Mouse (Mus musculus) embryonic facial prominence, embryonic 12.5 days (tissue): Measurements from ENCODE around the gene Cldn5. TPM values are rescaled to one million over a fixed set of nuclear protein-coding genes. Genes with fewer than 3 reads are reported as not detected.

Experiments used
- ATAC-seq: fragments of 200-750 bp; cut with Nextera tagmentation; 2 replicates; pipeline ENCODE4 v1.8.0; 2017; ENCODE audit not compliant: insufficient number of reproducible peaks, insufficient read depth, low FRiP score, low TSS enrichment
- H3K27ac ChIP-seq: fragments of 300-500 bp; sonication (generic); 2 replicates; pipeline ENCODE4 v1.5.1; 2016; ENCODE audit warnings: mild to moderate bottlenecking
- H3K27me3 ChIP-seq: fragments of 300-500 bp; sonication (generic); 2 replicates; pipeline ENCODE4 v1.6.1; 2016; ENCODE audit warnings: mild to moderate bottlenecking, moderate library complexity
- H3K36me3 ChIP-seq: fragments of 300-500 bp; sonication (generic); 2 replicates; pipeline ENCODE4 v1.6.1; 2016; ENCODE audit warnings: mild to moderate bottlenecking
- H3K4me1 ChIP-seq: fragments of 300-500 bp; sonication (generic); 2 replicates; pipeline ENCODE4 v1.6.1; 2016
- H3K4me2 ChIP-seq: fragments of 300-500 bp; sonication (generic); replicated peaks from 2 replicates; pipeline ENCODE4 v1.6.1; 2016; ENCODE audit warnings: mild to moderate bottlenecking, moderate library complexity
- H3K4me3 ChIP-seq: fragments of 300-500 bp; sonication (generic); 2 replicates; pipeline ENCODE4 v1.5.1; 2016; ENCODE audit warnings: mild to moderate bottlenecking
- H3K9ac ChIP-seq: fragments of 300-500 bp; sonication (generic); 2 replicates; pipeline ENCODE4 v1.6.1; 2016; ENCODE audit warnings: mild to moderate bottlenecking, moderate library complexity
- H3K9me3 ChIP-seq: fragments of 300-500 bp; sonication (generic); 2 replicates; pipeline ENCODE4 v1.6.1; 2016; ENCODE audit warnings: mild to moderate bottlenecking, moderate library complexity
- WGBS: fragments of 180-500 bp; shearing (Covaris S2); methylation state at CpG from one replicate; pipeline ENCODE4 v1.1.7; 2016; 5-methylcytosine and 5-hydroxymethylcytosine counted together
- polyA plus RNA-seq: library from polyadenylated mRNA; unstranded; fragments of >200 nt; fragmentation: Nextera tagmentation; extraction: Ambion mirVana; gene quantifications from 2 replicates; pipeline ENCODE4 v1.2.1, GENCODE M21; 2016

Cldn5 gene
- polyA plus RNA-seq, 1 experiment from 2014 or later: 32.0 TPM

GRCm38 (mm10) chr16:18788627-18789406, 12.2 kb downstream of the Cldn5 start:
- Histone ChIP-seq H3K27ac (no peak overlapping the region), H3K9ac (no peak overlapping the region), H3K9me3 (no peaks in the 10 kb centered on the region), H3K4me3 (no peak overlapping the region), H3K36me3 (peaks cover 77% of the 10 kb centered on the region), H3K27me3 (no peaks in the 10 kb centered on the region), H3K4me1 (no peaks in the 10 kb centered on the region), H3K4me2 (no peak overlapping the region)
- WGBS: 90% methylated on average over 10 of the region's 10 CpGs
- no peak for ATAC-seq

- Histone ChIP-seq H3K36me3 (peaks cover 82% of the 10 kb centered on the region), H3K9me3 (no peaks in the 10 kb centered on the region), H3K4me3 (no peak overlapping the region), H3K9ac (no peak overlapping the region), H3K27me3 (no peaks in the 10 kb centered on the region), H3K4me2 (no peak overlapping the region), H3K4me1 (no peaks in the 10 kb centered on the region), H3K27ac (no peak overlapping the region)
- no peak for ATAC-seq
- 93% methylated on average over 11 of the region's 11 CpGs for WGBS
These were observed 18.7 kb downstream of the Cldn5 start for GRCm38 (mm10) chr16:18795223-18795899.

GRCm38 (mm10) chr16:18796645-18797044, 20.0 kb downstream of the Cldn5 start:
- no peaks in the 10 kb centered on the region for H3K9me3 ChIP-seq
- 81% methylated on average over 7 of the region's 7 CpGs for WGBS
- H3K4me1 ChIP-seq: no peaks in the 10 kb centered on the region
- no peak for ATAC-seq
- H3K27ac ChIP-seq: no peak overlapping the region
- H3K4me2 ChIP-seq: no peak overlapping the region
- no peak overlapping the region for H3K9ac ChIP-seq
- peaks cover 83% of the 10 kb centered on the region for H3K36me3 ChIP-seq
- H3K4me3 ChIP-seq: no peak overlapping the region
- no peaks in the 10 kb centered on the region for H3K27me3 ChIP-seq

GRCm38 (mm10) chr16:18798151-18798550, 21.5 kb downstream of the Cldn5 start:
- Histone ChIP-seq H3K4me3 (no peak overlapping the region), H3K36me3 (peaks cover 78% of the 10 kb centered on the region), H3K4me2 (no peak overlapping the region), H3K27me3 (no peaks in the 10 kb centered on the region), H3K27ac (no peak overlapping the region), H3K4me1 (no peaks in the 10 kb centered on the region), H3K9me3 (no peaks in the 10 kb centered on the region), H3K9ac (no peak overlapping the region)
- WGBS: 84% methylated on average over 5 of the region's 5 CpGs
- ATAC-seq: no peak

- 73% methylated on average over 2 of the region's 2 CpGs for WGBS
- no peak overlapping the region for H3K9ac ChIP-seq
- H3K36me3 ChIP-seq: peaks cover 77% of the 10 kb centered on the region
- H3K4me3 ChIP-seq: no peak overlapping the region
- no peaks in the 10 kb centered on the region for H3K27me3 ChIP-seq
- H3K9me3 ChIP-seq: no peaks in the 10 kb centered on the region
- H3K4me1 ChIP-seq: no peaks in the 10 kb centered on the region
- no peak overlapping the region for H3K4me2 ChIP-seq
- no peak overlapping the region for H3K27ac ChIP-seq
- no peak for ATAC-seq
These were observed 22.2 kb downstream of the Cldn5 start for GRCm38 (mm10) chr16:18798841-18799240.

GRCm38 (mm10) chr16:18805746-18806145, 29.1 kb downstream of the Cldn5 start:
- no peak overlapping the region for H3K27ac ChIP-seq
- H3K27me3 ChIP-seq: no peaks in the 10 kb centered on the region
- H3K4me1 ChIP-seq: peaks cover 6% of the 10 kb centered on the region
- no peak overlapping the region for H3K9ac ChIP-seq
- peaks cover 62% of the 10 kb centered on the region for H3K36me3 ChIP-seq
- no peak for ATAC-seq
- no peaks in the 10 kb centered on the region for H3K9me3 ChIP-seq
- H3K4me3 ChIP-seq: no peak overlapping the region
- WGBS: 96% methylated on average over 2 of the region's 2 CpGs
- H3K4me2 ChIP-seq: no peak overlapping the region

GRCm38 (mm10) chr16:18809001-18809400, 32.4 kb downstream of the Cldn5 start:
- no peak for ATAC-seq
- Histone ChIP-seq H3K4me2 (no peak overlapping the region), H3K27ac (no peak overlapping the region), H3K9ac (no peak overlapping the region), H3K4me3 (no peak overlapping the region), H3K36me3 (peaks cover 42% of the 10 kb centered on the region), H3K4me1 (peaks cover 17% of the 10 kb centered on the region), H3K9me3 (no peaks in the 10 kb centered on the region), H3K27me3 (no peaks in the 10 kb centered on the region)
- 91% methylated on average over 5 of the region's 5 CpGs for WGBS

- ATAC-seq: peak; percentile 11
- Histone ChIP-seq H3K4me3 (peak overlapping the region; percentile 85), H3K4me1 (peaks cover 17% of the 10 kb centered on the region), H3K4me2 (peak overlapping the region; percentile 87), H3K9me3 (no peaks in the 10 kb centered on the region), H3K36me3 (peaks cover 40% of the 10 kb centered on the region), H3K27ac (no peak overlapping the region; the same call in 1 of the 2 replicates), H3K9ac (peak overlapping the region; percentile 71), H3K27me3 (no peaks in the 10 kb centered on the region)
- 6% methylated on average over 5 of the region's 5 CpGs for WGBS
These were observed 34.4 kb downstream of the Cldn5 start for GRCm38 (mm10) chr16:18811032-18811431.

GRCm38 (mm10) chr16:18811468-18812384, 35.1 kb downstream of the Cldn5 start, which contains the start of the genes Ufd1 and Cdc45:
Gene Ufd1, plus strand, starts transcription at chr16:18811779.
Gene Cdc45, minus strand, starts transcription at chr16:18811987.
- Histone ChIP-seq H3K36me3 (peaks cover 40% of the 10 kb centered on the region), H3K27me3 (no peaks in the 10 kb centered on the region), H3K4me3 (peak within 1 kb of the TSS; percentile 85), H3K4me1 (peaks cover 17% of the 10 kb centered on the region), H3K4me2 (peak within 1 kb of the TSS; percentile 87), H3K9ac (peak within 1 kb of the TSS; percentile 80), H3K27ac (peak within 1 kb of the TSS; percentile 64), H3K9me3 (no peaks in the 10 kb centered on the region)
- peak; percentile 93 for ATAC-seq
- under 1% methylated on average over 42 of the region's 42 CpGs for WGBS

- H3K4me1 ChIP-seq: peaks cover 17% of the 10 kb centered on the region
- H3K9ac ChIP-seq: peak overlapping the region; percentile 80
- H3K9me3 ChIP-seq: no peaks in the 10 kb centered on the region
- no peaks in the 10 kb centered on the region for H3K27me3 ChIP-seq
- WGBS: 2% methylated on average over 31 of the region's 31 CpGs
- H3K4me2 ChIP-seq: peak overlapping the region; percentile 87
- H3K4me3 ChIP-seq: peak overlapping the region; percentile 85
- peak; percentile 19 for ATAC-seq
- peak overlapping the region; percentile 64; the same call in 1 of the 2 replicates for H3K27ac ChIP-seq
- peaks cover 37% of the 10 kb centered on the region for H3K36me3 ChIP-seq
These were observed 35.8 kb downstream of the Cldn5 start for GRCm38 (mm10) chr16:18812385-18812910.

GRCm38 (mm10) chr16:18822356-18822755, 45.7 kb downstream of the Cldn5 start:
- H3K9ac ChIP-seq: no peak overlapping the region
- WGBS: 82% methylated on average over 1 of the region's 1 CpGs
- peaks cover 96% of the 10 kb centered on the region for H3K36me3 ChIP-seq

More at GRCm38 (mm10) chr16:18822356-18822755, 45.7 kb downstream of the Cldn5 start:
- no peak overlapping the region for H3K4me3 ChIP-seq
- H3K27ac ChIP-seq: no peak overlapping the region
- no peak for ATAC-seq
- no peaks in the 10 kb centered on the region for H3K4me1 ChIP-seq
- H3K27me3 ChIP-seq: no peaks in the 10 kb centered on the region
- no peak overlapping the region for H3K4me2 ChIP-seq
- no peaks in the 10 kb centered on the region for H3K9me3 ChIP-seq
